Mouse (Mus musculus): ENCODE results near the gene Sirt7. TPM values are rescaled to one million over a fixed set of nuclear protein-coding genes. Genes with fewer than 3 reads are reported as not detected.

The Sirt7 gene
- polyA plus RNA-seq, 1 experiment: 278 TPM

- Histone ChIP-seq H3K4me1 (peaks cover 81% of the 10 kb centered on the region), H3K4me3 (replicated peaks) (peak overlapping the region; percentile 93), H3K36me3 (replicated peaks; ENCODE audit: low read length) (peaks cover 38% of the 10 kb centered on the region), H3K9me3 (no peaks in the 10 kb centered on the region), H3K27me3 (replicated peaks) (no peaks in the 10 kb centered on the region)
- TF ChIP-seq GATA1 (IDR thresholded peaks at IDR 0.05; ENCODE audit: borderline replicate concordance, low read length) (no peak), FLI1 (IDR thresholded peaks at IDR 0.05; ENCODE audit: low read length) (no peak)
These were observed 4.9 kb upstream of the Sirt7 start for GRCm38 (mm10) chr11:120629911-120630310.

GRCm38 (mm10) chr11:120629341-120629730, 4.3 kb upstream of the Sirt7 start:
- Histone ChIP-seq H3K36me3 (replicated peaks; ENCODE audit: low read length) (peaks cover 38% of the 10 kb centered on the region), H3K9me3 (no peaks in the 10 kb centered on the region), H3K27me3 (replicated peaks) (no peaks in the 10 kb centered on the region), H3K4me1 (peaks cover 76% of the 10 kb centered on the region), H3K4me3 (replicated peaks) (peak overlapping the region; percentile 93)
- TF ChIP-seq GATA1 (IDR thresholded peaks at IDR 0.05; ENCODE audit: borderline replicate concordance, low read length): no peak
- no peak for TF ChIP-seq FLI1 (IDR thresholded peaks at IDR 0.05; ENCODE audit: low read length)

DNA sequence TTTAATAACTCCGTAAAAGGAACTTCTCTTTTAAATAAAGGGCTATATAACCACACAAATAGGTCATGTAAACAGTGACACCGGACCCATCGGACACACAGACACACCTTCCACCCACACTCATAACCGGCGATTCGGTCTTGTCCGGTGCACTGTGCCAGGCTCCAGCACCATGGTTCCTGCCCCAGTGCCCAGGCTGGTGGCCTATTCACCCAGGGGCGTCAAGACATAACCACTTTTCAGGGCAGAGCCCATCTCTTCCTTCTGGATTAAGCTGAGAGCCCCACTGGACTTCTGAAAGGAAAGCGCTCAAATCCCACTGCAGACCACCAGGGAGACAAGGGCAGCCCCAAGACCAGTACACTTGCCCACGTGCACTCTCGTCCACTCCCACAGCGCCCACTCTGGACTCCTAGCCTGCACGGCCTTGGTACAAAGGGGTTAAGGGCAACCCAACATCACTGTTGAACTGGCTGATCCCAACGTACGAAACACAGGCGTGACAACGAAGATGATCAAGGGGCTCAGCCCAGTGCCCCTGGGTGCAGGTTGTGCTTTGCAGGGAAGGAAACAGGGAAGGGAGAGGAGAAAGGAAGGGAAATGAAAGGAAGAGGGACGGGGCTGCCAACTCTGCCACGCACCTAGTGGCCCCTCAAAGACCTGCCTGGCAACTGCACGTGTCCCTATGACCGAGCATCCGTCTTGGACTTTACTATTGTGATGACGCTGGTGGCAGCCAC, 3.7 kb upstream of the Sirt7 start:
- TF ChIP-seq GATA1 (IDR thresholded peaks at IDR 0.05; ENCODE audit: borderline replicate concordance, low read length) (no peak), FLI1 (IDR thresholded peaks at IDR 0.05; ENCODE audit: low read length) (no peak)
- H3K9me3 ChIP-seq: no peaks in the 10 kb centered on the region
- H3K27me3 ChIP-seq (replicated peaks): no peaks in the 10 kb centered on the region
- peaks cover 41% of the 10 kb centered on the region for H3K36me3 ChIP-seq (replicated peaks; ENCODE audit: low read length)
- peak overlapping the region; percentile 93 for H3K4me3 ChIP-seq (replicated peaks)
- peaks cover 76% of the 10 kb centered on the region for H3K4me1 ChIP-seq

- TF ChIP-seq GATA1 (IDR thresholded peaks at IDR 0.05; ENCODE audit: borderline replicate concordance, low read length): no peak
- TF ChIP-seq FLI1 (IDR thresholded peaks at IDR 0.05; ENCODE audit: low read length): no peak
- H3K4me1 ChIP-seq: peaks cover 85% of the 10 kb centered on the region
- H3K36me3 ChIP-seq (replicated peaks; ENCODE audit: low read length): peaks cover 52% of the 10 kb centered on the region
These were observed 2.6 kb upstream of the Sirt7 start for GRCm38 (mm10) chr11:120627468-120628300.

GRCm38 (mm10) chr11:120626785-120627467, 1.9 kb upstream of the Sirt7 start:
- Histone ChIP-seq H3K9me3 (no peaks in the 10 kb centered on the region), H3K4me1 (peaks cover 92% of the 10 kb centered on the region), H3K4me3 (replicated peaks) (peak overlapping the region; percentile 93), H3K36me3 (replicated peaks; ENCODE audit: low read length) (peaks cover 60% of the 10 kb centered on the region), H3K27me3 (replicated peaks) (no peaks in the 10 kb centered on the region)
- TF ChIP-seq FLI1 (IDR thresholded peaks at IDR 0.05; ENCODE audit: low read length) (no peak), GATA1 (IDR thresholded peaks at IDR 0.05; ENCODE audit: borderline replicate concordance, low read length) (no peak)

More at GRCm38 (mm10) chr11:120627468-120628300, 2.6 kb upstream of the Sirt7 start:
- Histone ChIP-seq H3K27me3 (replicated peaks) (no peaks in the 10 kb centered on the region), H3K9me3 (no peaks in the 10 kb centered on the region), H3K4me3 (replicated peaks) (peak overlapping the region; percentile 93)

DNA sequence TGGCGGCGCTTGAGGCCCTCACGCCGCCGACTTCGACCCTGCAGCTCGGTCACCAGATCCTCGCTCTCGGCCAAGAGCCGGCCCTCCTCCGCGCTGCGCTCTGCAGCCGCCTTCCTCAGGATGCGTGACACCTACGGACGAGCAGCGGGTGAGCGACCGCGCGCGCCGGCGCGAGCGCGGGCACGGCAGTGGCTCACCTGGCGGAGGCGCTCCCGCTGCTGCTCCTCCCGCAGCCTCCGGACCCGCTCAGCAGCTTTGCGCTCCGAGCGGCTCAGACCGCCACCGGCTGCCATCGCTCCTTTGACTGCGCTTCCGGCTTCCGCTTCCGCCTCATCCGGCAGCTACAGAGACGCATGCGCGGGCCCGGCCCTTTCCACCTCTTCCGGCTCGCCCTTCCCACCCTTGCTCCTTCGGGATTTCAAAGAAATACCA, 344 bp downstream of the Sirt7 start:
- Histone ChIP-seq H3K9me3 (no peaks in the 10 kb centered on the region), H3K36me3 (replicated peaks; ENCODE audit: low read length) (peaks cover 82% of the 10 kb centered on the region), H3K4me3 (replicated peaks) (peak overlapping the region; percentile 93), H3K27me3 (replicated peaks) (no peaks in the 10 kb centered on the region), H3K4me1 (peaks cover 91% of the 10 kb centered on the region)
- TF ChIP-seq GATA1 (IDR thresholded peaks at IDR 0.05; ENCODE audit: borderline replicate concordance, low read length) (no peak), FLI1 (IDR thresholded peaks at IDR 0.05; ENCODE audit: low read length) (no peak; the same call in 1 of the 2 replicates)

DNA sequence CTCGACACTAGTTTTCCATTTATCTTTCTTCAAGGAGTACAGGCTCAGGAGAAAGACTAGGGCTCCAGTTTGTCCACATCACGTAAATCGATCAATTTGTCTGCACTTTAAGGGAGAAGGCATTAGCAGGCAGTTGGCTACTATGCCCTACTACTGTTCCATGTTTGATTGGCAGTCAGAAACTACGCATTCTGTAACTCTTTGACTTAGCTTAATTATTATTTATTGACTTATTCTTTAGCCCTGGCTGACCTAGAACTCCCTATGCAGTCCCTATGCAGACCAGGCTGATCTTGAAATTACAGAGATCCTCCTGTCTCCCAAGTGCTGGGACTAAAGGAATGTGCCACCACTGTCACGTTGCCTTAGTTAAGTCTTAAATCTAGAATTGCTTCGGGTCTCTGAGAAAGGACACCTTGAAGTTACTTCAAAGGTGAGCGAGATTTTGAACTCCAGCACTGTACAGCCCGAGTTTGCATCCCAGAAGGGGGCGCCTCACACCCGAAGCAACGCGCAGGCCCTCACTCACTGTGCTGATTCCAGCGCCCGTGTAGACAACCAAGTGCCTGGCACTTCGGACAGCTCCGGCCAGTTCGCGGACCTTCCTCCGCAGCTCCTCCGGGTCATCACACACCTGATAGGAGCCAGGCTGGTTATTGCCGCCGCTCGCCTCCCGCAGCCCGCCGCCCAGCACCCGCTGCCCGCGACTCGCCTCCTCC, 920 bp downstream of the Sirt7 start:
- TF ChIP-seq FLI1 (IDR thresholded peaks at IDR 0.05; ENCODE audit: low read length): no peak
- no peak for TF ChIP-seq GATA1 (IDR thresholded peaks at IDR 0.05; ENCODE audit: borderline replicate concordance, low read length)
- Histone ChIP-seq H3K4me3 (replicated peaks) (peak overlapping the region; percentile 93), H3K4me1 (peaks cover 87% of the 10 kb centered on the region), H3K9me3 (no peaks in the 10 kb centered on the region), H3K27me3 (replicated peaks) (no peaks in the 10 kb centered on the region), H3K36me3 (replicated peaks; ENCODE audit: low read length) (peaks cover 82% of the 10 kb centered on the region)

- H3K27me3 ChIP-seq (replicated peaks): no peaks in the 10 kb centered on the region
- no peaks in the 10 kb centered on the region for H3K9me3 ChIP-seq
- peaks cover 89% of the 10 kb centered on the region for H3K4me1 ChIP-seq
- TF ChIP-seq FLI1 (IDR thresholded peaks at IDR 0.05; ENCODE audit: low read length) (no peak), GATA1 (IDR thresholded peaks at IDR 0.05; ENCODE audit: borderline replicate concordance, low read length) (no peak)
- peaks cover 88% of the 10 kb centered on the region for H3K36me3 ChIP-seq (replicated peaks; ENCODE audit: low read length)
- peak overlapping the region; percentile 6 for H3K4me3 ChIP-seq (replicated peaks)
These were observed 2.2 kb downstream of the Sirt7 start for GRCm38 (mm10) chr11:120622805-120623204.

GRCm38 (mm10) chr11:120620195-120620594, 4.8 kb downstream of the Sirt7 start:
- no peaks in the 10 kb centered on the region for H3K9me3 ChIP-seq
- TF ChIP-seq FLI1 (IDR thresholded peaks at IDR 0.05; ENCODE audit: low read length): no peak
- no peak for TF ChIP-seq GATA1 (IDR thresholded peaks at IDR 0.05; ENCODE audit: borderline replicate concordance, low read length)
- H3K27me3 ChIP-seq (replicated peaks): no peaks in the 10 kb centered on the region
- H3K4me1 ChIP-seq: peaks cover 84% of the 10 kb centered on the region
- peaks cover 78% of the 10 kb centered on the region for H3K36me3 ChIP-seq (replicated peaks; ENCODE audit: low read length)
- peak overlapping the region; percentile 29 for H3K4me3 ChIP-seq (replicated peaks)

Data from megakaryocyte, embryonic 14.5 days (primary cell).